Mouse (Mus musculus) kidney, postnatal 0 days (tissue): Measurements from ENCODE around the gene Bmf. TPM values are rescaled to one million over a fixed set of nuclear protein-coding genes. Genes with fewer than 3 reads are reported as not detected.

Source experiments
- ATAC-seq: fragments of 200-750 bp; cut with Nextera tagmentation; replicated peaks from 2 replicates; pipeline ENCODE4 v1.8.0; 2017; ENCODE audit warnings: low read depth, moderate number of reproducible peaks, moderate TSS enrichment, moderate library complexity; ENCODE audit not compliant: low FRiP score
- DNase-seq: peaks from one replicate; pipeline ENCODE4 v3.0.0-alpha.2; 2016; ENCODE audit warnings: low spot score
- H3K27ac ChIP-seq: fragments of 300-500 bp; sonication (generic); 2 replicates; pipeline ENCODE4 v1.5.1; 2014; ENCODE audit warnings: mild to moderate bottlenecking
- H3K27me3 ChIP-seq: fragments of 300-500 bp; sonication (generic); 2 replicates; pipeline ENCODE4 v1.6.1; 2014; ENCODE audit warnings: low read length, mixed read lengths; ENCODE audit not compliant: insufficient read depth
- H3K36me3 ChIP-seq: fragments of 300-500 bp; sonication (generic); 2 replicates; pipeline ENCODE4 v1.6.1; 2014; ENCODE audit warnings: low read length, mixed read lengths; ENCODE audit not compliant: insufficient read depth
- H3K4me1 ChIP-seq: fragments of 300-500 bp; sonication (generic); replicated peaks from 2 replicates; pipeline ENCODE4 v1.6.1; 2014; ENCODE audit warnings: antibody characterized with exemption, low read length, mixed read lengths; ENCODE audit not compliant: insufficient read depth
- H3K4me2 ChIP-seq: fragments of 300-500 bp; sonication (generic); 2 replicates; pipeline ENCODE4 v1.6.1; 2014; ENCODE audit warnings: mild to moderate bottlenecking, low read length, moderate library complexity, mixed read lengths
- H3K4me3 ChIP-seq: fragments of 300-500 bp; sonication (generic); replicated peaks from 2 replicates; pipeline ENCODE4 v1.5.1; 2014; ENCODE audit warnings: low read depth, low read length
- H3K9ac ChIP-seq: fragments of 300-500 bp; sonication (generic); 2 replicates; pipeline ENCODE4 v1.6.1; 2014; ENCODE audit warnings: low read depth, low read length
- H3K9me3 ChIP-seq: fragments of 300-500 bp; sonication (generic); replicated peaks from 2 replicates; pipeline ENCODE4 v1.6.1; 2016; ENCODE audit warnings: low read length, inconsistent platforms, mixed read lengths
- CTCF ChIP-seq: IDR thresholded peaks from 2 replicates; pipeline ENCODE4 v1.5.1; 2016; ENCODE audit warnings: antibody characterized with exemption, low read depth, mild to moderate bottlenecking, moderate library complexity
- WGBS: fragments of 180-500 bp; shearing (Covaris S2); extraction: QIAGEN DNeasy Blood & Tissue Kit; methylation state at CpG from one replicate; pipeline ENCODE4 v1.1.7; 2014; 5-methylcytosine and 5-hydroxymethylcytosine counted together
- polyA plus RNA-seq: library from polyadenylated mRNA; unstranded; fragments of >200 nt; fragmentation: Nextera tagmentation; extraction: Ambion mirVana; gene quantifications from 2 replicates; pipeline ENCODE4 v1.2.1, GENCODE M21; 2015

Gene Bmf
- polyA plus RNA-seq, 1 experiment from 2014 or later, result 5.3 TPM

DNA sequence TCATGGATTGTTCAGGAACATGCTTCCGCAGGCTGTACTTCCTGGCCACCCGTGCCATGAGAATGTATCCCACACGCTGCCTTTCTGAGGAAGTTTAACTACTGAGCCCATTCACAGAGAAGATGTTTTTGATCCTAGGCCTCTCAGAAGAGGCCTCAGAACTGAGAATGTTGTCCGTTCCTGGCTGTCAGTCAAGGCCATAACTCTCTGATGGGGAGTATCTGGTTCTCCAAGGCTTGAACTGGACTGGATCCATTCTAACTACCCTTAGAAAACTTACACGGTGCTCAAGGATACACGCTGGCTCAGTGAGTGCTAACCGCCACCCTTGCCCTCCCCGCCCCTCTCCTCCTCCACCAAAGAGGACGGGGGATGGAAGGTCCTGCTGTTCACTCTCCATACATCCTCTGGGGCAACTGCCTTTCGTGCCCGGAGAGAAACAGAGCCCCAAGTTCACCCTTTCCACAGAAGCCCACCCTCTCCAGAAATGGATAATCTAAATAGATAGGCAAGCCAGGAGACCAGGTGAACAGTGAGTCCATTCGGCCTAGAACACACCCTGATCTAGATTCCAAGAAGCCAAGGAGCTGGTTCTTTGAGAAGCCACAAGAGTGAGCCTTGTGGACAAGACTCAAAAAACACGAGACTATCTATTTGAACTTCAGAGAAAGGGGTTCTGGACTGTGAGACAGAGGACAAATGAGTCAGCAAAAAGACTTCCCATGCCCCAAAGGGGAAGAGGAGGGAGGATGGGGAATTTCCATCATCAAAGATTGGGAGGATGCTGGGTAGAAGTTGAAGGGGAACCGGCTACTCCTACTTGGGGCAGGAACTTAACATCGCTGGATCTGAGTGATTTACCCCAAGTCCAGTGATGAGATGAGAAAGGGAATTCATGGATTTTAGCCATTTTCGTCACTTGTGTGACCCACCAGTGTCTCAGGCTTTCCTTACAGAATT, 36.8 kb downstream of the Bmf start:
- ATAC-seq, result no peak
- H3K9ac ChIP-seq, result no peak overlapping the region
- no peaks in the 10 kb centered on the region for H3K9me3 ChIP-seq
- DNase-seq, result peak; percentile 27
- H3K27me3 ChIP-seq, result no peaks in the 10 kb centered on the region
- H3K27ac ChIP-seq, result no peak overlapping the region; the same call in 1 of the 2 replicates
- H3K4me3 ChIP-seq, result no peak overlapping the region
- H3K36me3 ChIP-seq, result no peaks in the 10 kb centered on the region
- no peak overlapping the region for H3K4me2 ChIP-seq
- peaks cover 24% of the 10 kb centered on the region for H3K4me1 ChIP-seq
- WGBS, result 66% methylated on average over 16 of the region's 16 CpGs
- TF ChIP-seq CTCF, result no peak

DNA sequence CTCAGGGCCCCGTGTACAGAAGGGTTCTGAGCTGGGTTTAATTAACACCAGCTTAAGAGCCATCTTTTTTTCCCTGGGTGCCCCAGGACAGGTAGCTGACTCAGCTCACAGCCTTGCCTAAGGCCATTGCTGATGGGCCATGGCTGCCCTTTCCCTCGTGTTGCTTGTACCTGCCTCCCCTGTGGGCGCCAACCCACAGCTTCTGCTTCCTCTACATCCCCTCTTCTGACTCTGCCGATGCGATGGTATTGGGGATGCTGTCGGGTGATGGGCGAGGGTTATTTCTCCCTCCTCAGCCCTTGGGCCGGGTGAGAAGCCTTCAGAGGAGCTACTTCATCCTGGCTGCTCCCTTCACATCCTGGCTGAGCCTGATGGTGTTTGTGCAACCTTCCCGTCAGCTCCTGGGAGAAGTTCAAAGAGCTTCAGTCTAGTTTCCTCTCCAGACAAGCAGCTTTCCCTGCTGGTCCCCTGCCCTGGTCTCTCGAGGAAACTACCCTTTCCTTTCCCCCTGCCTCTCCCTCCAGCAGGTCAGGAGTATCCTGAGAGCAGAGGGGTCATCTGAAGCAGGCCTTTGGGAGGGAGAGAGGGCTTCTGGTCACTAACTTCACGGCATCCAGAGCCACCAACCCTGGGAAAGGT, 37.6 kb downstream of the Bmf start:
- WGBS, result 48% methylated on average over 11 of the region's 11 CpGs
- DNase-seq, result peak; percentile 44
- no peak for ATAC-seq
- Histone ChIP-seq H3K4me2 (no peak overlapping the region), H3K4me1 (peaks cover 24% of the 10 kb centered on the region), H3K9me3 (no peaks in the 10 kb centered on the region), H3K4me3 (no peak overlapping the region), H3K9ac (no peak overlapping the region), H3K27ac (no peak overlapping the region; the same call in 1 of the 2 replicates), H3K36me3 (no peaks in the 10 kb centered on the region), H3K27me3 (no peaks in the 10 kb centered on the region)
- TF ChIP-seq CTCF, result no peak

GRCm38 (mm10) chr2:118510447-118511310, 38.8 kb downstream of the Bmf start:
- 28% methylated on average over 29 of the region's 29 CpGs for WGBS
- Histone ChIP-seq H3K27me3 (no peaks in the 10 kb centered on the region), H3K4me2 (no peak overlapping the region), H3K4me1 (peaks cover 24% of the 10 kb centered on the region), H3K27ac (peak overlapping the region; percentile 84), H3K36me3 (no peaks in the 10 kb centered on the region), H3K9ac (no peak overlapping the region), H3K4me3 (no peak overlapping the region), H3K9me3 (no peaks in the 10 kb centered on the region)
- no peak for TF ChIP-seq CTCF
- ATAC-seq (peak; percentile 92), DNase-seq (peak; percentile 92)

GRCm38 (mm10) chr2:118509688-118510446, 39.6 kb downstream of the Bmf start:
- H3K9ac ChIP-seq, result no peak overlapping the region
- TF ChIP-seq CTCF, result no peak
- no peaks in the 10 kb centered on the region for H3K27me3 ChIP-seq

GRCm38 (mm10) chr2:118507126-118507525, 42.4 kb downstream of the Bmf start:
- H3K4me1 ChIP-seq, result peaks cover 16% of the 10 kb centered on the region
- H3K27ac ChIP-seq, result no peak overlapping the region
- WGBS, result 84% methylated on average over 7 of the region's 7 CpGs
- DNase-seq (no peak), ATAC-seq (no peak)
- H3K4me2 ChIP-seq, result no peak overlapping the region
- H3K27me3 ChIP-seq, result no peaks in the 10 kb centered on the region
- no peak overlapping the region for H3K4me3 ChIP-seq
- H3K9ac ChIP-seq, result no peak overlapping the region
- no peaks in the 10 kb centered on the region for H3K9me3 ChIP-seq
- no peak for TF ChIP-seq CTCF
- H3K36me3 ChIP-seq, result no peaks in the 10 kb centered on the region

More at GRCm38 (mm10) chr2:118509688-118510446, 39.6 kb downstream of the Bmf start:
- peaks cover 24% of the 10 kb centered on the region for H3K4me1 ChIP-seq
- WGBS, result 30% methylated on average over 8 of the region's 8 CpGs
- ATAC-seq (no peak), DNase-seq (peak; percentile 59)
- peak overlapping the region; percentile 84 for H3K27ac ChIP-seq
- no peaks in the 10 kb centered on the region for H3K9me3 ChIP-seq
- H3K4me2 ChIP-seq, result no peak overlapping the region
- no peaks in the 10 kb centered on the region for H3K36me3 ChIP-seq
- H3K4me3 ChIP-seq, result no peak overlapping the region
